Mouse (Mus musculus): Measurements from ENCODE around the gene Sez6. TPM values are rescaled to one million over a fixed set of nuclear protein-coding genes. Genes with fewer than 3 reads are reported as not detected.

The Sez6 gene
- polyA plus RNA-seq, 1 experiment from 2014 or later: 0.48 TPM

- Histone ChIP-seq H3K4me1 (ENCODE audit: control insufficient read depth, insufficient read depth, low read length) (0 out of 2 replicates have a peak, but pooled peaks cover 2% of the 10 kb centered on the region), H3K27me3 (replicated peaks; ENCODE audit: control insufficient read depth, insufficient read depth, low read length) (0 out of 2 replicates have a peak, but pooled peaks cover 4% of the 10 kb centered on the region), H3K9ac (ENCODE audit: low read depth, low read length) (no peak overlapping the region), H3K27ac (ENCODE audit: low read length) (no peak overlapping the region), H3K4me2 (ENCODE audit: low read depth, low read length) (no peak overlapping the region), H3K4me3 (ENCODE audit: low read length) (no peak overlapping the region), H3K36me3 (ENCODE audit: control insufficient read depth, insufficient read depth, low read length) (no peaks in the 10 kb centered on the region), H3K9me3 (ENCODE audit: control insufficient read depth, low read length) (no peaks in the 10 kb centered on the region)
- no peak for ATAC-seq
- 35% methylated on average over 8 of the region's 8 CpGs for WGBS
These were observed 28.7 kb upstream of the Sez6 start for GRCm38 (mm10) chr11:77901775-77902355.

- Histone ChIP-seq H3K4me1 (ENCODE audit: control insufficient read depth, insufficient read depth, low read length) (0 out of 2 replicates have a peak, but pooled peaks cover 2% of the 10 kb centered on the region), H3K9ac (ENCODE audit: low read depth, low read length) (no peak overlapping the region), H3K27ac (ENCODE audit: low read length) (no peak overlapping the region), H3K36me3 (ENCODE audit: control insufficient read depth, insufficient read depth, low read length) (no peaks in the 10 kb centered on the region), H3K9me3 (ENCODE audit: control insufficient read depth, low read length) (no peaks in the 10 kb centered on the region), H3K4me3 (ENCODE audit: low read length) (no peak overlapping the region), H3K27me3 (replicated peaks; ENCODE audit: control insufficient read depth, insufficient read depth, low read length) (no peaks in the 10 kb centered on the region), H3K4me2 (ENCODE audit: low read depth, low read length) (no peak overlapping the region)
- no peak for ATAC-seq
- WGBS: 32% methylated on average over 3 of the region's 3 CpGs
These were observed 26.8 kb upstream of the Sez6 start for GRCm38 (mm10) chr11:77903761-77904160.

- no peak overlapping the region for H3K4me2 ChIP-seq (ENCODE audit: low read depth, low read length)
- no peak for ATAC-seq
- H3K9me3 ChIP-seq (ENCODE audit: control insufficient read depth, low read length): no peaks in the 10 kb centered on the region
- no peak overlapping the region for H3K9ac ChIP-seq (ENCODE audit: low read depth, low read length)
- WGBS: 48% methylated on average over 1 of the region's 1 CpGs
- H3K36me3 ChIP-seq (ENCODE audit: control insufficient read depth, insufficient read depth, low read length): no peaks in the 10 kb centered on the region
- 0 out of 2 replicates have a peak, but pooled peaks cover 2% of the 10 kb centered on the region for H3K4me1 ChIP-seq (ENCODE audit: control insufficient read depth, insufficient read depth, low read length)
- 0 out of 2 replicates have a peak, but pooled peaks cover 2% of the 10 kb centered on the region for H3K27me3 ChIP-seq (replicated peaks; ENCODE audit: control insufficient read depth, insufficient read depth, low read length)
- H3K27ac ChIP-seq (ENCODE audit: low read length): no peak overlapping the region
- no peak overlapping the region for H3K4me3 ChIP-seq (ENCODE audit: low read length)
These were observed 25.9 kb upstream of the Sez6 start for GRCm38 (mm10) chr11:77904707-77905106.

GRCm38 (mm10) chr11:77906097-77906687 lies 24.4 kb upstream of the Sez6 start:
- no peak overlapping the region for H3K9ac ChIP-seq (ENCODE audit: low read depth, low read length)
- H3K4me3 ChIP-seq (ENCODE audit: low read length): no peak overlapping the region
- H3K27ac ChIP-seq (ENCODE audit: low read length): no peak overlapping the region
- H3K4me1 ChIP-seq (ENCODE audit: control insufficient read depth, insufficient read depth, low read length): 0 out of 2 replicates have a peak, but pooled peaks cover 2% of the 10 kb centered on the region
- no peaks in the 10 kb centered on the region for H3K9me3 ChIP-seq (ENCODE audit: control insufficient read depth, low read length)
- ATAC-seq: no peak
- 38% methylated on average over 19 of the region's 19 CpGs for WGBS
- H3K4me2 ChIP-seq (ENCODE audit: low read depth, low read length): no peak overlapping the region
- 0 out of 2 replicates have a peak, but pooled peaks cover 2% of the 10 kb centered on the region for H3K27me3 ChIP-seq (replicated peaks; ENCODE audit: control insufficient read depth, insufficient read depth, low read length)
- H3K36me3 ChIP-seq (ENCODE audit: control insufficient read depth, insufficient read depth, low read length): no peaks in the 10 kb centered on the region

GRCm38 (mm10) chr11:77906747-77907174 lies 23.8 kb upstream of the Sez6 start:
- H3K27ac ChIP-seq (ENCODE audit: low read length): no peak overlapping the region
- 19% methylated on average over 8 of the region's 9 CpGs for WGBS
- H3K4me1 ChIP-seq (ENCODE audit: control insufficient read depth, insufficient read depth, low read length): 0 out of 2 replicates have a peak, but pooled peaks cover 1% of the 10 kb centered on the region
- ATAC-seq: no peak
- H3K9me3 ChIP-seq (ENCODE audit: control insufficient read depth, low read length): no peaks in the 10 kb centered on the region
- no peak overlapping the region for H3K4me2 ChIP-seq (ENCODE audit: low read depth, low read length)
- no peaks in the 10 kb centered on the region for H3K36me3 ChIP-seq (ENCODE audit: control insufficient read depth, insufficient read depth, low read length)
- H3K4me3 ChIP-seq (ENCODE audit: low read length): no peak overlapping the region
- H3K9ac ChIP-seq (ENCODE audit: low read depth, low read length): no peak overlapping the region
- 0 out of 2 replicates have a peak, but pooled peaks cover 2% of the 10 kb centered on the region for H3K27me3 ChIP-seq (replicated peaks; ENCODE audit: control insufficient read depth, insufficient read depth, low read length)

- H3K9ac ChIP-seq (ENCODE audit: low read depth, low read length): no peak overlapping the region
- no peak overlapping the region for H3K4me2 ChIP-seq (ENCODE audit: low read depth, low read length)
- H3K27me3 ChIP-seq (replicated peaks; ENCODE audit: control insufficient read depth, insufficient read depth, low read length): peaks cover 10% of the 10 kb centered on the region; the same call in 1 of the 2 replicates
- no peak overlapping the region for H3K27ac ChIP-seq (ENCODE audit: low read length)
- WGBS: 59% methylated on average over 4 of the region's 4 CpGs
- H3K9me3 ChIP-seq (ENCODE audit: control insufficient read depth, low read length): no peaks in the 10 kb centered on the region
- no peaks in the 10 kb centered on the region for H3K4me1 ChIP-seq (ENCODE audit: control insufficient read depth, insufficient read depth, low read length)
- H3K4me3 ChIP-seq (ENCODE audit: low read length): no peak overlapping the region
- no peaks in the 10 kb centered on the region for H3K36me3 ChIP-seq (ENCODE audit: control insufficient read depth, insufficient read depth, low read length)
- no peak for ATAC-seq
These were observed 22.1 kb upstream of the Sez6 start for GRCm38 (mm10) chr11:77908468-77908867.

- H3K9me3 ChIP-seq (ENCODE audit: control insufficient read depth, low read length): no peaks in the 10 kb centered on the region
- ATAC-seq: no peak
- H3K27ac ChIP-seq (ENCODE audit: low read length): no peak overlapping the region
- H3K4me3 ChIP-seq (ENCODE audit: low read length): no peak overlapping the region
- peaks cover 18% of the 10 kb centered on the region for H3K27me3 ChIP-seq (replicated peaks; ENCODE audit: control insufficient read depth, insufficient read depth, low read length)
- WGBS: 23% methylated on average over 5 of the region's 5 CpGs
- no peak overlapping the region for H3K9ac ChIP-seq (ENCODE audit: low read depth, low read length)
- H3K4me1 ChIP-seq (ENCODE audit: control insufficient read depth, insufficient read depth, low read length): no peaks in the 10 kb centered on the region
- no peak overlapping the region for H3K4me2 ChIP-seq (ENCODE audit: low read depth, low read length)
- H3K36me3 ChIP-seq (ENCODE audit: control insufficient read depth, insufficient read depth, low read length): no peaks in the 10 kb centered on the region
These were observed 21.2 kb upstream of the Sez6 start for GRCm38 (mm10) chr11:77909376-77909775.

- Histone ChIP-seq H3K27ac (ENCODE audit: low read length) (no peak overlapping the region), H3K9ac (ENCODE audit: low read depth, low read length) (no peak overlapping the region), H3K4me1 (ENCODE audit: control insufficient read depth, insufficient read depth, low read length) (no peaks in the 10 kb centered on the region), H3K27me3 (replicated peaks; ENCODE audit: control insufficient read depth, insufficient read depth, low read length) (peaks cover 18% of the 10 kb centered on the region), H3K4me3 (ENCODE audit: low read length) (no peak overlapping the region), H3K4me2 (ENCODE audit: low read depth, low read length) (no peak overlapping the region), H3K36me3 (ENCODE audit: control insufficient read depth, insufficient read depth, low read length) (no peaks in the 10 kb centered on the region), H3K9me3 (ENCODE audit: control insufficient read depth, low read length) (no peaks in the 10 kb centered on the region)
- ATAC-seq: no peak
- WGBS: 25% methylated on average over 6 of the region's 6 CpGs
These were observed 20.8 kb upstream of the Sez6 start for GRCm38 (mm10) chr11:77909776-77910175.

- Histone ChIP-seq H3K9me3 (ENCODE audit: control insufficient read depth, low read length) (no peaks in the 10 kb centered on the region), H3K4me1 (ENCODE audit: control insufficient read depth, insufficient read depth, low read length) (no peaks in the 10 kb centered on the region), H3K36me3 (ENCODE audit: control insufficient read depth, insufficient read depth, low read length) (no peaks in the 10 kb centered on the region), H3K4me2 (ENCODE audit: low read depth, low read length) (no peak overlapping the region), H3K27me3 (replicated peaks; ENCODE audit: control insufficient read depth, insufficient read depth, low read length) (peaks cover 29% of the 10 kb centered on the region), H3K4me3 (ENCODE audit: low read length) (no peak overlapping the region), H3K9ac (ENCODE audit: low read depth, low read length) (no peak overlapping the region), H3K27ac (ENCODE audit: low read length) (no peak overlapping the region)
- no peak for ATAC-seq
- WGBS: 51% methylated on average over 6 of the region's 6 CpGs
These were observed 17.1 kb upstream of the Sez6 start for GRCm38 (mm10) chr11:77913505-77913904.
